Mouse (Mus musculus): ENCODE results near the gene Fgf6.

Fgf6 gene

DNA sequence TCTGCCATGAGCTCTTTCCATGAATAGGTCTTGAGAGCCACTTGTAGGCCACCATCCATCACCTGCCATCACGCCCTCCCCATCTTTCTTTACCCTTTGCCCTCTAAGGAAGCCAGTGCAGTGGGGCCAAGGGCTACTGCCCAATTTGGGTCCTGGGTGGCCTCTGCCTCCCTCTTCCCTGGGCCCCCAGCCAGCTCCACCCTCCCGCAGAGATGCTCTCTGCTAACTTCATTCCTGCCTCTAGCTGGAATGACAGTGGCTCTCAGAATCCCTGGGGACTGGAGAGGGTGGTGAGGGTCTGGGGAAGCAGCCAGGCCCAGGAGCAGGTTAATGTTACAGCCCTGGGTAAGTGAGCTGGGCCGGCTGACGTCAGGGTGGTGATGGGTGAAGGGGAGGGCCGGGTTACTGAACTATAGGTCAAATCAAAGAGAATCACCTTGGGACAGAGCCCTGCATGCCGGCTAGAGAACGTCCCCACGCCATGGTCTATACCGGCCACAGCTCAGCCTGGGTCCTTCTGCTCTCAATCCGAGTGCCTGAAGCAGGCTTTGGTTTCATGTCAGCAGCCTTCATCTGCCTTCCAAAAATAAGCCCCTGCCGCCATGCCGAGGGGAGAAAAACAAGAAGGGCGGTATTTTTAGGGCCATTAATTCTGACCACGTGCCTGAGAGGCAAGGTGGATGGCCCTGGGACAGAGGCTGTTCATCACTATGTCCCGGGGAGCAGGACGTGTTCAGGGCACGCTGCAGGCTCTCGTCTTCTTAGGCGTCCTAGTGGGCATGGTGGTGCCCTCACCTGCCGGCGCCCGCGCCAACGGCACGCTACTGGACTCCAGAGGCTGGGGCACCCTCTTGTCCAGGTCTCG lies at the start of gene Fgf6:
Gene Fgf6, plus strand, starts transcription at position 681 of the 865 bp plus-strand sequence.
- 86% methylated on average over 26 of the region's 26 CpGs for WGBS

DNA sequence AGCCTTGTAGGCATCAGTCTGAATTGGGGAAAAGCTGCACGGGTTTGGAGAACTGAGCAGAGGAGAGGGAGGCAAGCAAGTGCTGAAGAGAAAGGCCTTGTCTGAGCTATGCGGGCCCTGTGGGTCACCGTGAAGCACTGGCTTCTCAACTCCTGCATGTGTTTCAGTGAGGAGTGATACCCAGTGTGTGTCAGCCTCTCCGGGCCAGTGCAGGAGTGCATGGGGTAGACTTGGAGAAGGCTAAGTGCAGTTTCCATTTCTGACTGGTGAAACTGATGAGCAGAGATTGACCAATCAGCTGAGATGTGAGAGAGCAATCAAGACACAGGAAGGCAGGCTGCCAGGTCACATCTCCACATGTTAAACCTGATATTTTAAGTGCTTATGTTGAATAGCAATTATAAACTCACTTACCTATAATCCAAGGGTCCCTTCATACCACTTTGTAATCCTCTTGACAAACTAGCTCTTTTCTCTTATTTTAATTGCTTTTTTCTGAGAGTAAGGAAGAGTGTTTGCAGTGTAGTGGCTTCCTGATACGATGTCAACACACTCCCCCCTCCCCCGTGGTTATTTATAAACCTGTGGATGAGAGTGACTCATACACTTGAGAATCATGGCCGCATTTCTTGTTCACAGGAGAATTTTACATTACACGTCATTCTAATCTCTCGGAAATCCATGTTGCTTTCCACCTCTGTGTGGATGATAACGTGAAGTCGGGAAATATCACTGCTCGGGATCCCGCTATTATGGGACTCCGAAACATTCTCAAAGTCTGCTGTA lies 49.0 kb upstream of the Fgf6 start:
- 63% methylated on average over 14 of the region's 14 CpGs for WGBS

DNA sequence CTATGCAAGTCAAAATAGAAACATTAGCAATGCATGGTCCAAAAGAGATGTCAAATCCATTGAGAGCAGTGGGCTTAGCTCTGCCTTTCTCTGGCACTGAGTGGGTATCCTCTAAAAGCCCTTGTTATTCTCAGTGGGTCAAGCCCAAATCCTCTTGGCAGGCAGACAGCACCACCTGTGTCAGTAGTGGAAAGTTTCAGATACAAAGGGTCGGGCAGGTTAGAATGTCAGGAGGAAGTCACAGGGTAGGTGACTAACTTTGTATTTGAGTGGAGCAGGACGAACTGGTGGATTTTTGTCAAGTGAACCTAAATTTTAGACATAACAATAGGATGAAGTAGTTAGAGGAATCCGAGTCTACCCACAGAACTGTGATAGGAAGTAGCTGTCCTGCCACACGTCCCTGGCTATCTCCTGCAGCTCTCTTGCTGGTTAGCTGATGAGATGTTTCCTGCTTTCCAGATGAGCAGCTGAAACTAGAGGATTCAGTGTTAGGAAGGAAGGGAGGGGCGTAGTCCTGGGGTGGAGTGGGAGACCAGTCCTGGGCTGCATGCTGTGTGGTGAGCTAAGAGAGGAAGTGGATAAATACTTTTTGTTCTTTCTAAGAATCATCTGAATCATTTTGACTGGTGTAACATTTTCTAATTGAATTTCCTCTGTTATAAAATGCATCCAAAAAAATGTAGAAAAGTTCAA lies 33.7 kb upstream of the Fgf6 start:
- WGBS = 55% methylated on average over 5 of the region's 5 CpGs

DNA sequence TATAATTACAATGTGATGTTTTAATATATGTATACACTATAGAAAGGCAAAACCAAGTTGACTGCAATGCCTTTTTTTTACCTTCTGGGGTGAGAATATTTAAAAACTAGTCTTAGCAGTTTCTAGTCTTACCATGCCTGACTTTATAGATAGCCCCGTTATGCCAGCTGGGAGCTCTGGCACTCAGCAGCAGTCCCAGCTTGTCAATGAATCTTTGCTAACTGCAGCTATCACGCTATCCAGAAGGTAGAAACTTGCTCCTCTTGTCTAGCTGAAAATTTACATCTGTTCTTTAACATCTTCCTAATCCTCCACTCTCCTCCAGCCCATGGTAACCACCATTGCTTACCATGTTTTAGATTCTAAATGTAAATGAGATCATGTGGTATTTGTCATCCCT lies 21.7 kb upstream of the Fgf6 start:
- 45% methylated on average over 2 of the region's 2 CpGs for WGBS

GRCm38 (mm10) chr6:126995494-126995893 lies 19.9 kb upstream of the Fgf6 start:
- 94% methylated on average over 3 of the region's 3 CpGs for WGBS

- WGBS = 70% methylated on average over 5 of the region's 5 CpGs
These were observed 19.0 kb upstream of the Fgf6 start for GRCm38 (mm10) chr6:126996399-126996798.

GRCm38 (mm10) chr6:127005646-127006045 lies 9.7 kb upstream of the Fgf6 start:
- 84% methylated on average over 3 of the region's 3 CpGs for WGBS

- WGBS = 94% methylated on average over 3 of the region's 3 CpGs
These were observed 8.8 kb upstream of the Fgf6 start for GRCm38 (mm10) chr6:127006551-127006950.

DNA sequence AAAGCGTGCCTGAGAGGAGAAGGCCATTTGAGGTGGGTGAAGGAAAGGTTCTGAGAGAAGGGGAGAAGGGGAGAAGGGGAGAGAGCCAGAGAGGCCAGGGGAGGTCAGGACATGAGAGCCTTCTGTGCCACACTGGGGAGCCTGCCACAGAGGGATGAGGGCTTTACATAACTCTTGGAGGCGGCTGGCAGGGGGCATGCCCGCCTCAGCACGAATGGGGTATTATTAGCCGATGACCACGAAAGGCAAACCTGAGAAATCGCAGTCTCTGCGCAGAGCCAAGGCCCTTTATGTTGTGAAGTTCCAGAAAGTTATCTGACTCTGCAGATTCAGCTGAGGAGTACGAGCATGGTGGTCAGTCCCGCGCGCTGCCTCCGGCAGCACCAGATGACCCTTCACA lies 5.4 kb upstream of the Fgf6 start:
- 92% methylated on average over 13 of the region's 13 CpGs for WGBS

DNA sequence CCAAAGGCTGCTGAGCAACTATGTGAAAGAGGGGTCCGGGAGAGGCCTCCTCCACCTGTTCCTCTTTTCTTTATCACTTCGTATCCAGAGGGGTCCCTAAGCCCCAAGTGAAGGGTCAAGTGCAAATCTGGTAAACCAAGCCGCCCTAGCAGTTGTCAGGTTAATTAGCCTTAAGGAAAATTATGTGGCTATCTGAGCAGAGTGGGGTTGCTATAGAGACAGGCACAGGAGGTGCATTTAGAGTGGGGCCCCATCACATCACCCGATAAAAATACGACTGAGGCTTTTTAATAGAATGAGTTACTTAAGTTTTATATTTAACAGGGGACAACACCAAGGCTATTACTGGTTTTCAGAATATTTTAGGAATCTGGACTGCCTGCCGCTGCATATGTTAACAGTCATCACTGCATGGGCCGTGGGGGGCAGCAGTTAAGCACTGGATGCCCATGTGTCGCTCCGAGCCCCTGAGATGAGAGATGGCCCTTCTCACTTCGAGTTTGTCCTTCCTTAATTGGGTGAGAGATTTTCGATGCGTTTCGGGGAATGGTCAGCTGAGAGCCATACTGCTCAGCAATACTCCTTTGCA lies 3.3 kb upstream of the Fgf6 start:
- WGBS = 75% methylated on average over 13 of the region's 13 CpGs

- 29% methylated on average over 6 of the region's 6 CpGs for WGBS
These were observed 3.9 kb downstream of the Fgf6 start for GRCm38 (mm10) chr6:127019254-127019653.

- WGBS = 58% methylated on average over 13 of the region's 13 CpGs
These were observed 5.0 kb downstream of the Fgf6 start for GRCm38 (mm10) chr6:127020431-127020830.

DNA sequence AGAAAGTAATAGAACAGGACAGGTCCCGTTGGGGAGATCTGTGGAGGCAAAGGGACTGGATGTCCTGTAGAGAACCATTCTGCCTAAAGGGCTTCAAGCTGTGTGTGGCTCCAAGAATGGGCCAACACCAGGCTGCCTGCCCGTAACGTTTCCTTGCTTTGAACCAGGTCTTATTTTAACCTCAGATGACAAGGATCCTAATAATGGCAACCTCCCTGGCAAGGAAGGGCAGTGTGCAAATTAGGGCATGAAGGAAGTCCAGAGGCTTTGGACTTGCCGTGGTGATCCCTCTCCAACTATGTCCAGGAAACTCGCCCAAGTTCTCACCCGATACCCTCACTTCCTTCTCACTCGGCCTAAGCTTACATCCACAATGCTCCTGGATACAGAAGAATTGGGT lies 9.4 kb downstream of the Fgf6 start:
- 64% methylated on average over 7 of the region's 7 CpGs for WGBS

DNA sequence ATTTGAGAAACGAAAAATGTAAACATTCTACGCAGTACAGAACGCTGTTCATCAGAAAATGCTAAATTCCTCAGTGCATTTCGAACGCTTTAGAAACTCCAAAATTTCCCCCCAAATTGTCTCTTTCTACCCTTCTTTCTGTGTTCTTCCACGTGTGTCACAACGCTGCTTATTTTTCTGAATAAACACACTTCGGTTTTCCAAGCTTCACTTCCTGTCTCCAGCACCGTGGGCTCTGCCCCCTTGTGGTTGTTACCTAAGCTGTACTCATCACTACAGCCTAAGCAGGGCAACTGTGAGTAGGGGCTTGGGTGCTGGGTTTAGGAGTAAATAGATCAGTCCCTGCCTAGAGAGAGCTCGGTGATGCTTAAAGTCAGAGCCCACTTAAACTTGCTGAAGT lies 19.4 kb downstream of the Fgf6 start:
- 24% methylated on average over 10 of the region's 10 CpGs for WGBS

DNA sequence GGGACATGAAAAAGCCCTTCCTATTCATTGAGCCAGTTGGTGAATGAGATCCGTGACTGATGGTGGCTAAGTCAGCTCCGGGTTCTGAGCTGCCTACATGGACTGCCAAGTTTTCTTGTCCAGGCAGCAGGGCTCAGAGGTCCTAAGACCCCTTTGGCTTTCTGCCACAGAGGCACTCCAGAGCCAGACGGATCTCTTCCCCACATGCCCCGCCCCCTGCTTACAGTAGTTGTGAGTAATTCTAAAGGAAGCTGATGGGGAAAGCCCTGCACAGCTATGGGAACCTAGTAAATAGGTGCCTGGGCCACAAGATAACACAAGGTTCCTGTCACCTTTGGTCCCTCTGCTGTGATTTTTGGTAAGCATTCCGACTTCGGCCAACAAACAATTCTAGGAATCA lies 29.5 kb downstream of the Fgf6 start:
- 58% methylated on average over 6 of the region's 6 CpGs for WGBS

DNA sequence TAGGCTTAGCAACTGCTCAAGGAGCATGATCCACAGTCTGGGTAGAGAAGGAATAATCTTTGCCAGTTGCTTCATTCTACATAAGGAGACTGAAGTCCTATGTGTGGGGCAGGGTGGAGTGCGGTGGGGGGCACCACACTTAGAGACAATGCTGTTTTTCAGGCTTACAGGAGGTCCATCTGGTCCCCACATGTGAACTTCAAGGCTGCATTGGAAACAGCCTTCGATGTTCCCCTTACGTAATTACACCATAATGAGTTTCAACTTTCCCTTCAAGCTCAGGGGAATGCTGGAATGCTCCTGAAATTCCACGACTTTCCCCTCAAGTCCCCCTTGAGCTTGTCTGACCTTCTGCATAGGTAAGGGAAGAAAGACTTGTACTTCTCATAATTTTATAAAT lies 35.5 kb downstream of the Fgf6 start:
- 74% methylated on average over 4 of the region's 4 CpGs for WGBS

- 64% methylated on average over 12 of the region's 12 CpGs for WGBS
These were observed 41.7 kb downstream of the Fgf6 start for GRCm38 (mm10) chr6:127056990-127057588.

GRCm38 (mm10) chr6:127059975-127060374 lies 44.6 kb downstream of the Fgf6 start:
- WGBS = 55% methylated on average over 4 of the region's 4 CpGs

- WGBS = 53% methylated on average over 3 of the region's 3 CpGs
These were observed 48.5 kb downstream of the Fgf6 start for GRCm38 (mm10) chr6:127063915-127064314.

GRCm38 (mm10) chr6:127064815-127065214 lies 49.4 kb downstream of the Fgf6 start:
- WGBS = 18% methylated on average over 14 of the region's 14 CpGs

DNA sequence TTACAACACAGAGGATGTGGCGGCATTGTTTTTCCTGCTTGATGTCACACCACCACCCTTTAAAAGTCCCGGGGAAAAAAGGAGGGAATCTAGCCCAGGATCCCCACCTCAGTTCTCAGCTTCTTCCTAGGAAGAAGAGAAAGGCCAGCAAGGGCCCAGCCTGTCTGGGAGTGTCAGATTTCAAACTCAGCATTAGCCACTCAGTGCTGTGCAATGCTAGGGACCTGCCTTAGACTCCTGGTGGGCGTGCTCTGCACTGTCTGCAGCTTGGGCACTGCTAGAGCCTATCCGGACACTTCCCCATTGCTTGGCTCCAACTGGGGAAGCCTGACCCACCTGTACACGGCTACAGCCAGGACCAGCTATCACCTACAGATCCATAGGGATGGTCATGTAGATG lies 57.4 kb downstream of the Fgf6 start, which contains the start of gene Fgf23:
Gene Fgf23, plus strand, starts transcription at position 86 of the 400 bp plus-strand sequence.
- 42% methylated on average over 5 of the region's 5 CpGs for WGBS
